Mouse (Mus musculus) embryonic fibroblast, embryonic 13.5 days (primary cell): ENCODE measurements around the gene Brd3.

Source experiments
- CTCF ChIP-seq: IDR thresholded peaks from 2 replicates; pipeline ENCODE4 v1.5.1; 2011; ENCODE audit warnings: mild to moderate bottlenecking, control low read depth, low read length, moderate library complexity, borderline replicate concordance; ENCODE audit not compliant: insufficient read depth
- POLR2A ChIP-seq: IDR thresholded peaks from 2 replicates; pipeline ENCODE4 v1.6.1; 2011; ENCODE audit warnings: low read depth, mild to moderate bottlenecking, control low read depth, low read length, moderate library complexity

GRCm38 (mm10) chr2:27411688-27412174, 95.7 kb downstream of the Brd3 start:
- no peak for TF ChIP-seq CTCF
- no peak for TF ChIP-seq POLR2A
